Mouse (Mus musculus) CH12.LX (cell line): ENCODE results near the gene Edc3. TPM values are rescaled to one million over a fixed set of nuclear protein-coding genes. Genes with fewer than 3 reads are reported as not detected.
A peak's percentile ranks its signal among the peaks of the same experiment; 100 is the strongest.

Experiments
- DNase-seq: peaks from one replicate; pipeline ENCODE4 v3.0.0-alpha.2; 2013; ENCODE audit errors: extremely low read depth
- H3K27ac ChIP-seq: 2 replicates; pipeline ENCODE4 v1.5.1; 2012; ENCODE audit warnings: low read depth, mild to moderate bottlenecking, control low read depth, moderate library complexity; ENCODE audit not compliant: insufficient read depth
- H3K27me3 ChIP-seq: replicated peaks from 2 replicates; pipeline ENCODE3; 2012; ENCODE audit warnings: inconsistent platforms
- H3K36me3 ChIP-seq, 2 experiments: replicated peaks in 1 of 2; 2 replicates each; pipeline versions ENCODE3 to v1.6.1; 2012; ENCODE audit warnings: inconsistent platforms in 1 of 2, low read length in 1 of 2, mild to moderate bottlenecking in 1 of 2, mixed read lengths in 1 of 2, moderate library complexity in 1 of 2; ENCODE audit not compliant: control insufficient read depth in 1 of 2, insufficient read depth in 1 of 2
- H3K4me1 ChIP-seq, 2 experiments: 2 replicates each; pipeline ENCODE4 v1.6.1; 2012; ENCODE audit warnings: inconsistent platforms in 1 of 2, moderate library complexity in 1 of 2; ENCODE audit not compliant: insufficient read depth in 2 of 2, control insufficient read depth in 1 of 2
- H3K4me2 ChIP-seq: 2 replicates; pipeline ENCODE4 v1.6.1; 2012; ENCODE audit warnings: low read depth, mild to moderate bottlenecking, control low read depth; ENCODE audit not compliant: poor library complexity, insufficient read depth, severe bottlenecking
- H3K4me3 ChIP-seq, 3 experiments: fragments of 150-350 bp in 1 of 3; sonication (generic) in 1 of 3; replicated peaks in 1 of 3; 2 replicates each; pipeline versions ENCODE3 to v1.5.1; 2011 to 2012; ENCODE audit warnings: low read depth in 2 of 3, low read length in 2 of 3, mild to moderate bottlenecking in 2 of 3, moderate library complexity in 2 of 3, control low read depth in 1 of 3, improper control_type of control experiment in 1 of 3, inconsistent platforms in 1 of 3, mixed read lengths in 1 of 3; ENCODE audit not compliant: poor library complexity in 1 of 3
- H3K79me2 ChIP-seq: replicated peaks from 2 replicates; pipeline ENCODE4 v1.6.1; 2012; ENCODE audit warnings: mild to moderate bottlenecking, moderate library complexity; ENCODE audit not compliant: control insufficient read depth, poor library complexity, insufficient read depth, severe bottlenecking; ENCODE audit errors: extremely low read depth
- H3K9ac ChIP-seq: 2 replicates; pipeline ENCODE4 v1.6.1; 2012; ENCODE audit warnings: low read depth, mild to moderate bottlenecking, control low read depth, moderate library complexity; ENCODE audit not compliant: insufficient read depth
- H3K9me3 ChIP-seq: replicated peaks from 2 replicates; pipeline ENCODE3; 2012; ENCODE audit warnings: low read length, inconsistent platforms, mixed read lengths
- CHD1 ChIP-seq: IDR thresholded peaks from 2 replicates; pipeline ENCODE4 v1.6.1; 2012; ENCODE audit warnings: low read depth, low read length, improper control_type of control experiment, inconsistent platforms
- CTCF ChIP-seq, 2 experiments: IDR thresholded peaks in 1 of 2; conservative IDR thresholded peaks in 1 of 2; 2 replicates each; pipeline ENCODE4 v1.5.1; 2011 to 2012; ENCODE audit warnings: low read depth in 2 of 2, low read length in 2 of 2, improper control_type of control experiment in 1 of 2, inconsistent platforms in 1 of 2, mild to moderate bottlenecking in 1 of 2, moderate library complexity in 1 of 2
- E2F4 ChIP-seq: IDR thresholded peaks from 2 replicates; pipeline ENCODE4 v1.6.1; 2011; ENCODE audit warnings: low read depth, low read length, improper control_type of control experiment; ENCODE audit not compliant: insufficient replicate concordance
- ELF1 ChIP-seq: IDR thresholded peaks from 2 replicates; pipeline ENCODE4 v1.6.1; 2014; ENCODE audit warnings: low read depth, mild to moderate bottlenecking, inconsistent platforms, low read length, improper control_type of control experiment
- EP300 ChIP-seq: IDR thresholded peaks from 2 replicates; pipeline ENCODE4 v1.6.1; 2011; ENCODE audit warnings: low read length, improper control_type of control experiment
- ETS1 ChIP-seq: conservative IDR thresholded peaks from 2 replicates; pipeline ENCODE4 v1.6.1; 2012; ENCODE audit warnings: low read depth, mild to moderate bottlenecking, inconsistent platforms, low read length, improper control_type of control experiment, moderate library complexity
- GABPA ChIP-seq: IDR thresholded peaks from 2 replicates; pipeline ENCODE4 v1.6.1; 2012; ENCODE audit warnings: low read depth, low read length, improper control_type of control experiment, inconsistent platforms; ENCODE audit not compliant: insufficient replicate concordance
- HCFC1 ChIP-seq: IDR thresholded peaks from 2 replicates; pipeline ENCODE4 v1.6.1; 2012; ENCODE audit warnings: low read depth, mild to moderate bottlenecking, inconsistent platforms, low read length, improper control_type of control experiment
- IRF4 ChIP-seq: IDR thresholded peaks from 2 replicates; pipeline ENCODE4 v1.6.1; 2014; ENCODE audit warnings: low read depth, mild to moderate bottlenecking, inconsistent platforms, low read length, improper control_type of control experiment
- JUN ChIP-seq: IDR thresholded peaks from 2 replicates; pipeline ENCODE4 v1.6.1; 2011; ENCODE audit warnings: low read depth, mild to moderate bottlenecking, low read length, improper control_type of control experiment, moderate library complexity; ENCODE audit not compliant: insufficient read depth
- JUND ChIP-seq: conservative IDR thresholded peaks from 2 replicates; pipeline ENCODE4 v1.6.1; 2011; ENCODE audit warnings: low read depth, low read length, improper control_type of control experiment
- MAFK ChIP-seq: IDR thresholded peaks from 2 replicates; pipeline ENCODE4 v1.6.1; 2011; ENCODE audit warnings: low read length, improper control_type of control experiment; ENCODE audit not compliant: insufficient replicate concordance
- MAX ChIP-seq: IDR thresholded peaks from 2 replicates; pipeline ENCODE4 v1.6.1; 2011; ENCODE audit warnings: low read length, improper control_type of control experiment
- MEF2A ChIP-seq: IDR thresholded peaks from 2 replicates; pipeline ENCODE4 v1.6.1; 2014; ENCODE audit warnings: low read depth, mild to moderate bottlenecking, inconsistent platforms, low read length, improper control_type of control experiment, borderline replicate concordance
- MXI1 ChIP-seq: IDR thresholded peaks from 2 replicates; pipeline ENCODE4 v1.6.1; 2011; ENCODE audit warnings: mild to moderate bottlenecking, low read depth, low read length, improper control_type of control experiment
- MYC ChIP-seq: IDR thresholded peaks from 2 replicates; pipeline ENCODE4 v1.6.1; 2011; ENCODE audit warnings: low read depth, mild to moderate bottlenecking, improper control_type of control experiment, low read length
- NELFE ChIP-seq: IDR thresholded peaks from 2 replicates; pipeline ENCODE4 v1.6.1; 2011; ENCODE audit warnings: low read depth, low read length, improper control_type of control experiment
- NRF1 ChIP-seq: IDR thresholded peaks from 2 replicates; pipeline ENCODE4 v1.6.1; 2014; ENCODE audit warnings: low read depth, mild to moderate bottlenecking, inconsistent platforms, low read length, improper control_type of control experiment, moderate library complexity
- POLR2AphosphoS2 ChIP-seq: IDR thresholded peaks from 2 replicates; pipeline ENCODE4 v1.6.1; 2011; ENCODE audit warnings: low read depth, low read length, improper control_type of control experiment
- RAD21 ChIP-seq: IDR thresholded peaks from 2 replicates; pipeline ENCODE4 v1.6.1; 2011; ENCODE audit warnings: low read depth, mild to moderate bottlenecking, low read length, improper control_type of control experiment, moderate library complexity
- RCOR1 ChIP-seq: conservative IDR thresholded peaks from 2 replicates; pipeline ENCODE4 v1.6.1; 2012; ENCODE audit warnings: low read depth, mild to moderate bottlenecking, inconsistent platforms, low read length, improper control_type of control experiment
- SIN3A ChIP-seq: IDR thresholded peaks from 2 replicates; pipeline ENCODE4 v1.6.1; 2012; ENCODE audit warnings: low read length, improper control_type of control experiment, inconsistent platforms
- SMC3 ChIP-seq: IDR thresholded peaks from 2 replicates; pipeline ENCODE4 v1.6.1; 2011; ENCODE audit warnings: low read depth, low read length, improper control_type of control experiment
- TBP ChIP-seq: conservative IDR thresholded peaks from 2 replicates; pipeline ENCODE4 v1.6.1; 2011; ENCODE audit warnings: low read depth, low read length, improper control_type of control experiment
- TCF12 ChIP-seq: IDR thresholded peaks from 2 replicates; pipeline ENCODE4 v1.6.1; 2014; ENCODE audit warnings: low read depth, mild to moderate bottlenecking, inconsistent platforms, low read length, improper control_type of control experiment
- USF2 ChIP-seq: conservative IDR thresholded peaks from 2 replicates; pipeline ENCODE4 v1.6.1; 2011; ENCODE audit warnings: low read depth, low read length, improper control_type of control experiment
- ZC3H11A ChIP-seq: IDR thresholded peaks from 2 replicates; pipeline ENCODE4 v1.6.1; 2012; ENCODE audit warnings: low read depth, mild to moderate bottlenecking, inconsistent platforms, low read length, improper control_type of control experiment
- ZKSCAN1 ChIP-seq: IDR thresholded peaks from 2 replicates; pipeline ENCODE4 v1.6.1; 2012; ENCODE audit warnings: low read depth, inconsistent platforms, low read length, improper control_type of control experiment, borderline replicate concordance
- ZMIZ1 ChIP-seq: IDR thresholded peaks from 2 replicates; pipeline ENCODE4 v1.6.1; 2012; ENCODE audit warnings: low read depth, mild to moderate bottlenecking, inconsistent platforms, low read length, improper control_type of control experiment
- ZNF384 ChIP-seq: IDR thresholded peaks from 2 replicates; pipeline ENCODE4 v1.6.1; 2012; ENCODE audit warnings: low read depth, low read length, improper control_type of control experiment, inconsistent platforms
- dilution Hi-C: fragments of 300-500 bp; cut with MboI; formaldehyde crosslinking; loops from 2 replicates; pipeline ENCODE4 v1.14.3; 2020; ENCODE audit warnings: low sequenced_read_pairs; ENCODE audit not compliant: extremely low pct_unique_long_range_greater_than_20kb, extremely low pct_ligation_motif_present
- in situ Hi-C: fragments of 300-500 bp; cut with MboI; formaldehyde crosslinking; loops from 3 replicates; pipeline ENCODE4 v1.14.3; 2019; ENCODE audit warnings: low sequenced_read_pairs, low pct_ligation_motif_present, low pct_unique_long_range_greater_than_20kb, mixed read lengths
- polyA plus RNA-seq: library from polyadenylated mRNA; unstranded; fragments of >175 nt; gene quantifications from 2 replicates; pipeline ENCODE4 v1.2.1, GENCODE M21; 2012; ENCODE audit warnings: low read depth; ENCODE audit not compliant: insufficient read length
- total RNA-seq, 2 experiments: library from RNA; depleted of rRNA; stranded (reverse); fragments of 300-350 nt in 1 of 2; fragments of >200 nt in 1 of 2; gene quantifications; 2 replicates each; pipeline ENCODE4 v1.2.3; 2012 to 2014

Edc3 gene
- total and polyA plus RNA-seq, 3 experiments, result 10.6 to 24.1 (median 13.6) TPM

DNA sequence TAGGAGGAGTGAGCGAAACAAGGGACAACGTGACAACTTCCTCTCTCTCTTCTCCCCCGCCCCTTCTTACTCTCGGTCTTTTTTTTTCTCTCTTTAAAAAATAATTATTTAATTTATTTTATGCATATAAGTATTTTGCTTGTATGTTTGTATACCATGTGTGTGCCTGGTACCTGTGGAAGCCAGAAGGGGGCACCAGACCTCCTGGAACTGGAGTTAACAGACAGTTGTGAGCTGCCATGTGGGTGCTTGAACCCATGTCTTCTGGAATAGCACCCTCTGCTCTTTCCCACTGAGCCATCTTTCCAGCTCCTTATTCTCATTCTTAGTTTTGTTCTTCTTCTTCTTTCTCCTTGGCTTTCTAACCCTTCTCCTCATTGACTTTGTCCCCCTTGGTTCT lies 49.4 kb upstream of the Edc3 start:
- Histone ChIP-seq H3K4me1 (peaks cover 0 to 10% of the 10 kb centered on the region in 2 experiments; a peak in 2 of 4 replicates), H3K36me3 (no peaks in the 10 kb centered on the region), H3K9me3 (peaks cover 5% of the 10 kb centered on the region), H3K9ac (no peak overlapping the region), H3K4me2 (no peak overlapping the region), H3K27ac (no peak overlapping the region), H3K27me3 (no peaks in the 10 kb centered on the region), H3K4me3 (no peak overlapping the region), H3K79me2 (no peaks in the 10 kb centered on the region)
- dilution Hi-C loops (no loop called here), in situ Hi-C loops (loop anchor here (5.0 to 10.0 kb wide), 2 partner anchors 67 to 336 kb away; no protein-coding TSS in a partner anchor)
- TF ChIP-seq CTCF (conservative IDR thresholded peaks at IDR 0.05 in 1 of 2, IDR thresholded peaks at IDR 0.05 in 1 of 2; ENCODE audit: low read depth in 2 of 2, low read length in 2 of 2) (peak in 1 of 2 experiments; percentile 39; a peak in 2 of 4 replicates), CHD1 (no peak)
- DNase-seq, result no peak

DNA sequence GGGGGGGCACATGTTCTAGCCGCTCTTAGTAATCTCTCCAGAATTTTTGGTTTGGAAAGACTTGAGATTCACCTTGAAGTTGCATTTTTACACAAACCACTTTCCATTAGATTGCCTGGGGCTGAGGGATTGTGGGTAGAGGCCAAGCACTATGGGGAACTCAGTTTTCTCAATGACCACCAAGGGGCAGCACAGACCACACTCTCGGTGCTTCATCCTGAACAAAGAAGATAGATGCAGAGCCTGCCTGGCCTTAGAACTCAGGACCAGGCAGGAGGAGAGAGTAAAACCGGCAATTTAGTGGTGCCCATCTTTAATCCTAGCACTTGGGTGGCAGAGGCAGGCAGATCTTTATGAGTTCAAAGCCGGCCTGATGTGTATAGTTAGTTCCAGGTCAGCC lies 48.6 kb upstream of the Edc3 start:
- in situ Hi-C loops (loop anchor here (5.0 to 10.0 kb wide), 2 partner anchors 67 to 335 kb away; no protein-coding TSS in a partner anchor), dilution Hi-C loops (no loop called here)
- Histone ChIP-seq H3K9ac (no peak overlapping the region), H3K79me2 (no peaks in the 10 kb centered on the region), H3K27me3 (peaks cover 4% of the 10 kb centered on the region), H3K4me2 (peak overlapping the region; percentile 25; the same call in 1 of the 2 replicates), H3K4me1 (peaks cover 0 to 8% of the 10 kb centered on the region in 2 experiments; a peak in 2 of 4 replicates), H3K9me3 (peaks cover 5% of the 10 kb centered on the region), H3K36me3 (no peaks in the 10 kb centered on the region), H3K4me3 (no peak overlapping the region), H3K27ac (no peak overlapping the region)
- TF ChIP-seq CTCF (conservative IDR thresholded peaks at IDR 0.05 in 1 of 2, IDR thresholded peaks at IDR 0.05 in 1 of 2; ENCODE audit: low read depth in 2 of 2, low read length in 2 of 2), result peak; percentile 36 to 96; a peak in 2 of 4 replicates
- no peak for TF ChIP-seq JUN
- 0 out of 2 replicates have a peak, but pooled peaks have one; percentile 34 for TF ChIP-seq MYC
- no peak for TF ChIP-seq ZMIZ1
- no peak for TF ChIP-seq MAX
- TF ChIP-seq POLR2AphosphoS2, result no peak
- no peak for TF ChIP-seq E2F4
- TF ChIP-seq USF2, result no peak
- TF ChIP-seq MEF2A, result no peak
- no peak for TF ChIP-seq SIN3A
- no peak for TF ChIP-seq NRF1
- TF ChIP-seq JUND, result no peak
- no peak for TF ChIP-seq EP300
- TF ChIP-seq NELFE, result peak; percentile 15; the same call in 1 of the 2 replicates
- TF ChIP-seq RAD21, result peak; percentile 95
- no peak for TF ChIP-seq TBP
- 0 out of 2 replicates have a peak, but pooled peaks have one; percentile 21 for TF ChIP-seq HCFC1
- no peak for TF ChIP-seq IRF4
- peak; percentile 92 for TF ChIP-seq SMC3
- 0 out of 2 replicates have a peak, but pooled peaks have one; percentile 19 for TF ChIP-seq ELF1
- TF ChIP-seq ETS1, result no peak
- no peak for TF ChIP-seq ZKSCAN1
- TF ChIP-seq GABPA, result no peak
- TF ChIP-seq RCOR1, result no peak
- TF ChIP-seq MXI1, result no peak
- no peak for TF ChIP-seq ZNF384
- TF ChIP-seq TCF12, result 0 out of 2 replicates have a peak, but pooled peaks have one; percentile 19
- TF ChIP-seq ZC3H11A, result peak; percentile 58
- TF ChIP-seq CHD1, result no peak
- TF ChIP-seq MAFK, result no peak
- peak; percentile 84 for DNase-seq
